Mouse (Mus musculus): Measurements from ENCODE around the gene Bend3. TPM values are rescaled to one million over a fixed set of nuclear protein-coding genes. Genes with fewer than 3 reads are reported as not detected.

Gene Bend3
- polyA plus RNA-seq, 1 experiment from 2014 or later = 0.61 TPM

- Histone ChIP-seq H3K4me3 (ENCODE audit: low read depth, low read length) (no peak overlapping the region), H3K4me1 (replicated peaks; ENCODE audit: control insufficient read depth, insufficient read depth) (no peaks in the 10 kb centered on the region), H3K36me3 (ENCODE audit: control insufficient read depth, insufficient read depth, low read length) (peaks cover 13% of the 10 kb centered on the region), H3K4me2 (replicated peaks; ENCODE audit: low read depth) (no peak overlapping the region), H3K9ac (ENCODE audit: low read length) (no peak overlapping the region; the same call in 1 of the 2 replicates), H3K27me3 (ENCODE audit: control insufficient read depth, insufficient read depth, low read length) (no peaks in the 10 kb centered on the region), H3K27ac (replicated peaks) (peak overlapping the region; percentile 35), H3K9me3 (ENCODE audit: control insufficient read depth, low read length) (no peaks in the 10 kb centered on the region)
- TF ChIP-seq CTCF (IDR thresholded peaks at IDR 0.05; ENCODE audit: low read depth) (peak; percentile 25), EP300 (optimal IDR thresholded peaks at IDR 0.05) (no peak)
- WGBS = 45% methylated on average over 15 of the region's 15 CpGs
- ATAC-seq (ENCODE audit: low FRiP score, low TSS enrichment) (peak; percentile 75), DNase-seq (ENCODE audit: low spot score) (peak; percentile 48)
Measured at GRCm38 (mm10) chr10:43527283-43528269, 48.9 kb downstream of the Bend3 start.

GRCm38 (mm10) chr10:43534382-43534781, 55.8 kb downstream of the Bend3 start:
- Histone ChIP-seq H3K36me3 (ENCODE audit: control insufficient read depth, insufficient read depth, low read length) (peaks cover 16% of the 10 kb centered on the region), H3K27me3 (ENCODE audit: control insufficient read depth, insufficient read depth, low read length) (no peaks in the 10 kb centered on the region), H3K9me3 (ENCODE audit: control insufficient read depth, low read length) (no peaks in the 10 kb centered on the region), H3K4me1 (replicated peaks; ENCODE audit: control insufficient read depth, insufficient read depth) (no peaks in the 10 kb centered on the region), H3K4me3 (ENCODE audit: low read depth, low read length) (no peak overlapping the region), H3K4me2 (replicated peaks; ENCODE audit: low read depth) (no peak overlapping the region), H3K9ac (ENCODE audit: low read length) (no peak overlapping the region), H3K27ac (replicated peaks) (no peak overlapping the region)
- ATAC-seq (ENCODE audit: low FRiP score, low TSS enrichment) (no peak), DNase-seq (ENCODE audit: low spot score) (no peak)
- 46% methylated on average over 1 of the region's 1 CpGs for WGBS
- TF ChIP-seq CTCF (IDR thresholded peaks at IDR 0.05; ENCODE audit: low read depth) (no peak), EP300 (optimal IDR thresholded peaks at IDR 0.05) (no peak)

- Histone ChIP-seq H3K27me3 (ENCODE audit: control insufficient read depth, insufficient read depth, low read length) (no peaks in the 10 kb centered on the region), H3K9me3 (ENCODE audit: control insufficient read depth, low read length) (no peaks in the 10 kb centered on the region), H3K36me3 (ENCODE audit: control insufficient read depth, insufficient read depth, low read length) (peaks cover 5% of the 10 kb centered on the region; the same call in 1 of the 2 replicates), H3K4me3 (ENCODE audit: low read depth, low read length) (no peak overlapping the region), H3K27ac (replicated peaks) (no peak overlapping the region), H3K4me2 (replicated peaks; ENCODE audit: low read depth) (no peak overlapping the region), H3K9ac (ENCODE audit: low read length) (no peak overlapping the region), H3K4me1 (replicated peaks; ENCODE audit: control insufficient read depth, insufficient read depth) (no peaks in the 10 kb centered on the region)
- no peak for DNase-seq (ENCODE audit: low spot score)
- ATAC-seq (ENCODE audit: low FRiP score, low TSS enrichment) = no peak
- TF ChIP-seq CTCF (IDR thresholded peaks at IDR 0.05; ENCODE audit: low read depth) (no peak), EP300 (optimal IDR thresholded peaks at IDR 0.05) (no peak)
- WGBS = 86% methylated on average over 7 of the region's 7 CpGs
Measured at GRCm38 (mm10) chr10:43537652-43538051, 59.0 kb downstream of the Bend3 start.

GRCm38 (mm10) chr10:43538831-43539230, 60.2 kb downstream of the Bend3 start:
- no peaks in the 10 kb centered on the region; the same call in 1 of the 2 replicates for H3K36me3 ChIP-seq (ENCODE audit: control insufficient read depth, insufficient read depth, low read length)
- 81% methylated on average over 5 of the region's 5 CpGs for WGBS
- TF ChIP-seq EP300 (optimal IDR thresholded peaks at IDR 0.05) (no peak), CTCF (IDR thresholded peaks at IDR 0.05; ENCODE audit: low read depth) (no peak)
- H3K4me2 ChIP-seq (replicated peaks; ENCODE audit: low read depth) = no peak overlapping the region
- no peaks in the 10 kb centered on the region for H3K9me3 ChIP-seq (ENCODE audit: control insufficient read depth, low read length)
- H3K27me3 ChIP-seq (ENCODE audit: control insufficient read depth, insufficient read depth, low read length) = no peaks in the 10 kb centered on the region
- no peak overlapping the region for H3K27ac ChIP-seq (replicated peaks)
- no peak overlapping the region for H3K4me3 ChIP-seq (ENCODE audit: low read depth, low read length)
- no peaks in the 10 kb centered on the region for H3K4me1 ChIP-seq (replicated peaks; ENCODE audit: control insufficient read depth, insufficient read depth)
- no peak overlapping the region for H3K9ac ChIP-seq (ENCODE audit: low read length)
- ATAC-seq (ENCODE audit: low FRiP score, low TSS enrichment) (no peak), DNase-seq (ENCODE audit: low spot score) (no peak)

- TF ChIP-seq EP300 (optimal IDR thresholded peaks at IDR 0.05) = no peak
- TF ChIP-seq CTCF (IDR thresholded peaks at IDR 0.05; ENCODE audit: low read depth) = no peak
- peak overlapping the region; percentile 67 for H3K4me2 ChIP-seq (replicated peaks; ENCODE audit: low read depth)
- 12% methylated on average over 12 of the region's 12 CpGs for WGBS
- peak overlapping the region; percentile 89 for H3K9ac ChIP-seq (ENCODE audit: low read length)
- no peaks in the 10 kb centered on the region for H3K4me1 ChIP-seq (replicated peaks; ENCODE audit: control insufficient read depth, insufficient read depth)
- H3K9me3 ChIP-seq (ENCODE audit: control insufficient read depth, low read length) = no peaks in the 10 kb centered on the region
- H3K4me3 ChIP-seq (ENCODE audit: low read depth, low read length) = peak overlapping the region; percentile 95
- DNase-seq (ENCODE audit: low spot score) (peak; percentile 26), ATAC-seq (ENCODE audit: low FRiP score, low TSS enrichment) (no peak)
- no peaks in the 10 kb centered on the region for H3K27me3 ChIP-seq (ENCODE audit: control insufficient read depth, insufficient read depth, low read length)
- H3K27ac ChIP-seq (replicated peaks) = peak overlapping the region; percentile 88
- H3K36me3 ChIP-seq (ENCODE audit: control insufficient read depth, insufficient read depth, low read length) = no peaks in the 10 kb centered on the region; the same call in 1 of the 2 replicates
Measured at GRCm38 (mm10) chr10:43539746-43540310, 61.2 kb downstream of the Bend3 start.

Measured in stomach, postnatal 0 days (tissue).